Comparison of ENCODE assay signal across 20 mouse cellular contexts in genomic region chr3:152462900-152463299, GRCm38 (mm10).
"Had no signal": no experiment of that assay in that cellular context is flagged by ENCODE, and none has a peak within 500 bp of the region (broad histone marks: within the 10 kb centered on the region; RNA-seq: fewer than 3 reads in every experiment).

No protein-coding gene starts in this region.

- H3K4me2 ChIP-seq: intestine, embryonic 15.5 days; kidney, embryonic 15.5 days; limb, embryonic 13.5 days; liver, embryonic 12.5 days; liver, embryonic 15.5 days; neural tube, embryonic 12.5 days; neural tube, embryonic 15.5 days; stomach, embryonic 15.5 days had no signal

- H3K4me1 ChIP-seq: intestine, embryonic 15.5 days; liver, embryonic 12.5 days; midbrain, embryonic 10.5 days; stomach, embryonic 15.5 days had no signal

- DNase-seq: kidney, adult 2 months; kidney, postnatal 10 days; layer of hippocampus, adult 9-11 months; liver; midbrain, embryonic 14.5 days; right cerebral cortex, postnatal 14 days; right cerebral cortex, postnatal 4 days; spleen, adult 18-20 months; thymus, postnatal 25 days had no signal

- H3K9ac ChIP-seq: intestine, embryonic 15.5 days; kidney, embryonic 15.5 days; limb, embryonic 13.5 days; liver, embryonic 12.5 days; liver, embryonic 15.5 days; neural tube, embryonic 12.5 days; neural tube, embryonic 15.5 days; stomach, embryonic 15.5 days had no signal

- H3K27ac ChIP-seq: intestine, embryonic 15.5 days; kidney, embryonic 15.5 days; limb, embryonic 10.5 days; limb, embryonic 13.5 days; liver, embryonic 12.5 days; liver, embryonic 15.5 days; midbrain, embryonic 10.5 days; neural tube, embryonic 12.5 days; neural tube, embryonic 15.5 days; stomach, embryonic 15.5 days had no signal

- H3K27me3 ChIP-seq: intestine, embryonic 15.5 days; kidney, embryonic 15.5 days; limb, embryonic 13.5 days; liver, embryonic 12.5 days; liver, embryonic 15.5 days; megakaryocyte, embryonic 14.5 days; neural tube, embryonic 12.5 days; neural tube, embryonic 15.5 days; stomach, embryonic 15.5 days had no signal

- H3K4me3 ChIP-seq: intestine, embryonic 15.5 days; kidney, embryonic 15.5 days; limb, embryonic 10.5 days; limb, embryonic 13.5 days; liver, embryonic 12.5 days; liver, embryonic 15.5 days; megakaryocyte, embryonic 14.5 days; midbrain, embryonic 10.5 days; neural tube, embryonic 12.5 days; neural tube, embryonic 15.5 days; stomach, embryonic 15.5 days had no signal

- ATAC-seq: intestine, embryonic 15.5 days; liver, embryonic 12.5 days had no signal

- H3K9me3 ChIP-seq: intestine, embryonic 15.5 days; kidney, embryonic 15.5 days; limb, embryonic 10.5 days; limb, embryonic 13.5 days; liver, embryonic 12.5 days; liver, embryonic 15.5 days; megakaryocyte, embryonic 14.5 days; midbrain, embryonic 10.5 days; neural tube, embryonic 12.5 days; neural tube, embryonic 15.5 days; stomach, embryonic 15.5 days had no signal
